Mouse (Mus musculus): ENCODE results near the gene Wdr41. TPM values are rescaled to one million over a fixed set of nuclear protein-coding genes. Genes with fewer than 3 reads are reported as not detected.

The Wdr41 gene
- total RNA-seq (2021), result 10 to 100 TPM; 16.2 to 16.3 TPM
- long read RNA-seq, experiment 1, partial matches to known transcripts, result 0 of 2 reads
- long read RNA-seq, experiment 1, other reads (novel, unspliced or antisense), result 2 of 2 reads
- long read RNA-seq, experiment 2, partial matches to known transcripts, result 0 of 6 reads
- long read RNA-seq, experiment 2, other reads (novel, unspliced or antisense), result 6 of 6 reads

DNA sequence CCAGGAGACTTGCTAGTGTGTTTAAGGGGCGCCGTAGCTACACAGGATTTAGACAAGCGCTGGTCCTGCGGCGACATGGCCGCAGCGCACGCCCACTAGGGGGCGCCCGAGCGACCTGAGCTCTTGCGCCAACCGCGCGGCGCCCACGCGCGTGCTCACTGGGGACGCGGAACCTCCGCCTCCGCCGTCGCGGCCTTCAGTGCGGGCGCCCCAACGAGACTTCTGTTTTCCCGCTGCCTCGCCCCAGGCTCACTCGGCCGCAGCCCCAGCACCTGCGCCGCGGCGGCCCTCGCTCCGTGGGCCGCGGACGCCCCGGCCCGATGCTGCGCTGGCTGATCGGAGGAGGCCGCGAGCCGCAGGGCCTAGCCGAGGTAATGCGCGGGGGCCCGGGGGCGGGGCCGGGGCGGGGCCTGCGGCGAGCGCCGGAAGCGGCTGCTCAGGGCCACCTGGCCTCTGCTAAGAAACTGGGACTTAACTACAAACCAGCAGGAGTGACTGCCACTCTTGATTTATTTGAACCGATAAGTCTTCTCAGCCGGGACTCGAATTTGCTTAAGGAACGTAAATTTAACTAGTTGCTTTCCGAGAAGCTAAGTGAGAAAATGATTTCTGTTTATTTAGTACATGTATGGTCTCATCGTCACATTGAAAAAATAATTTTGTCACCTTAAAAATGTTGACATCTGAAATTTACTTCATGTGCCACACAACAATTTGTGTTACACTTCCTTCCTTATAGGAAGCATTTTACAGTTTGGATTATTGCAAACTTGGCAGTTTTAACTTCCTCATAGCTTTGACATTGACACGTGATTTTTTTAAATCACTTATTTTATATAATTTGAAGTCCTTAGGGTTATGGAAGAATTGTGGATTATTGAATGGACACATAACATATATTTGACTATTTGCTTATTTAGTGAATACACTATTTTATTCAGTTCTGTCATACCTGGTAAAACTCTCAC lies at the start of gene Wdr41:
Gene Wdr41 (plus strand): TSS at position 126 of the 968 bp plus-strand sequence.
- peak; percentile 88 to 92 for DNase-seq (ENCODE audit: low spot score in 2 of 2)

DNA sequence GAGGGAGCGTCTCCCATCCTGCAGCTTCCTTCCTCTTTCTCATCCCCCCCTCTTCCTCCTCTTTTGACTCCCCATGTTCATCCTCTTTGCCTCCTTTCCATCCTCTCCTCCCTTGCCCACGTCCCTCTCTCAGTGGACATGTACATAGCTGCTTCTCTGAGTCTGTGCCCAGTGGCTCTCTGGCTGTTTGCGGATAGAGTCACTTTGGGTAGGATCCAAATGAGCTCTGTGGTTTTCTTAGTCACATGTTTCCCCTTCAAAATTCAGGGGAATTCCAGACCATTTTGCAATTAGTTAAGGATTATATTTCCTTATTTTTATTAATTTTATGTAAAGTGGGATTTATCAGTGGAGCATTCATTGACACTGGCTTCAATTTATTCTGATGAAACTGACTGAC lies 48.1 kb upstream of the Wdr41 start:
- DNase-seq (ENCODE audit: low spot score in 2 of 2), result no peak

DNA sequence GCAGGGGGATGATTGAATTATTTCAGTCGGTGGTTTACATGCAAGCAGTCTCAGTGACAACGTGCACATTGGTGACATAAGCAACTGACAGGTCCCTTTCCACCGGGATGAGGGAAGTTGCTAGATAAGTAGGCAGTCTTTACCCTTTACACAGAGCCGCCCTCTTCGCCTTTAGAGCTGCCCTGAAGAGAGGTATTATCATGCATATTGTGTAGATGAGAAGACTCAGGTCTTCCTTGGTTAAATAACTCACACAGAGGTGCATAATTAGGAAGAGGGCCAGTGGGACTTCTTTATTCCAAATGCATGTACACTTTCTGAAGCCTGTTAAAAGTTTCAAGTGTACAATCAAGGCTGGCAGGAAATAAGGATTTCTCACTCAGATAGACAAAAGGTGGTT lies 37.7 kb upstream of the Wdr41 start:
- DNase-seq (ENCODE audit: low spot score in 2 of 2), result no peak

DNA sequence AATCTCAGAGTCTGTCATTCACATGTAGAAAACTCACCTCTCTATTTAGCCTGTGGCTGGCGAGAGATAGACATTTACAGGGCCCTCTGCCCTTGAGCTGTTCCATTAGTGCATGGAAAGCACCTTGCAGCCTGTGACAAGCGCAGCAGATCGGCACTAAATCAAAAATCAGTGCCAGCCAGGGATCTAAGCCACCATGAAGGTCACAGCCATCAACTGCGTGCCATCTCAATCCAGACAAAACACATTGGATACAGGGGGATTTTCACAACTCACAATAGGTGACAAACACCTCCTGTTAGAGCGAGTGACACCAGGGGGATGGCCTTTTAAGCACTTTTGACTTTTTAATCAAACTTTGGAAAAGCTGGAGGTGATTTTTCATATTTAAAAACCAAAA lies 36.0 kb upstream of the Wdr41 start:
- DNase-seq (ENCODE audit: low spot score in 2 of 2), result no peak

DNA sequence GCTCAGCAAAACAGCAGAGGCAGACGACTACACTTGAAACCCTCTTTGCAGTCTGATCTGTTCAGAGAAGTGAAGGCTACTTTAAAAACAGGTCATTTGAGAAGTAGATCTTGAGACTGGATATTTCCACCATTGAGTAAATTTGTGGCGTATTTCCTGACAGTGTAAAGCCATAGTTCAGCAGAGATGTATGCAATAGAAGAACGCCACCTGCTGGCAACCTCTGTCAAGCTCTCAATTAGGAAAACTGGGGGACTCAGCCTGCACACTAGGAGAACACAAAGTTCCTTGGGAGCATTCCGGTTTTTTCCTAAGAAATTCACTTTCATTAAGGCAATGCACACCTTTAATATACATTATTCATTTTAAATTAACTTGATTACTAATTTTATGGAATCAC lies 34.9 kb upstream of the Wdr41 start:
- peak; percentile 36 to 60 for DNase-seq (ENCODE audit: low spot score in 2 of 2)

DNA sequence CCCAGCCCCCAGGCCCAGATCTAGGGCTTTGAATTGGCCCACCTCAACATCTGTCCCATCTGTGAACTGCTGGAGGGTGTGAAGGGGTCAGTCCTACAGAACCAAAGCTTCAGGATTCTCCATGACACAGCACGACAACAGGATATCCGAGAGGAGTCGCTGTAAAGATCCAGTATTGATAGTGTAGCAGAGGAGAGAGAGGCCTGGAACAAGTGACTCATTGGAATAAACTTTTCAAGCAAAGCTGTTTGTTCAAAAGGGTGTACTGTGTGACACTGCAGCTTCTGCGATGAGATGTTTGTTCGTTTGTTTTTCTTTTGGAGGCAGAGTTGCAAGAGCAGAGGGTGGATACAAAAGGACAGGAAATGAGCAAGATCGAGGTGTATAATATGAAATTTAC lies 20.2 kb upstream of the Wdr41 start:
- no peak for DNase-seq (ENCODE audit: low spot score in 2 of 2)

DNA sequence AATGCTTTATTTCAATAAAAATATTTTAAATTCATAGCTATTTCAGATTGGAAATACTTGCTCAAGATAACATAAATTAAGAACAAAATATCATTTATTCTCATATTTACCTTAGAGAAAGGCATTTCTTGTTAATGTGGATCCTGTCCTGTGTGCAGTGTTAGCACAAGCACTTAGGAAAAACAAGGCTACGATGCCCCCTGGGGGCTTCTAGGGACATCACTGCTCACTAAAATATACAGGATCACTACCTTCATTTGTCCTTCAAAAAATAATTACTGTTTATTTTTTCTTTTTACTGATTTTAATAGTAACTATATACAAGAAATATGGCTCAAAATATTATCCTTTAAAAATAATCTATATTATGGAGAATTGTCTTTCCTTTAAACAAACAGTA lies 18.2 kb upstream of the Wdr41 start:
- DNase-seq (ENCODE audit: low spot score in 2 of 2), result no peak

DNA sequence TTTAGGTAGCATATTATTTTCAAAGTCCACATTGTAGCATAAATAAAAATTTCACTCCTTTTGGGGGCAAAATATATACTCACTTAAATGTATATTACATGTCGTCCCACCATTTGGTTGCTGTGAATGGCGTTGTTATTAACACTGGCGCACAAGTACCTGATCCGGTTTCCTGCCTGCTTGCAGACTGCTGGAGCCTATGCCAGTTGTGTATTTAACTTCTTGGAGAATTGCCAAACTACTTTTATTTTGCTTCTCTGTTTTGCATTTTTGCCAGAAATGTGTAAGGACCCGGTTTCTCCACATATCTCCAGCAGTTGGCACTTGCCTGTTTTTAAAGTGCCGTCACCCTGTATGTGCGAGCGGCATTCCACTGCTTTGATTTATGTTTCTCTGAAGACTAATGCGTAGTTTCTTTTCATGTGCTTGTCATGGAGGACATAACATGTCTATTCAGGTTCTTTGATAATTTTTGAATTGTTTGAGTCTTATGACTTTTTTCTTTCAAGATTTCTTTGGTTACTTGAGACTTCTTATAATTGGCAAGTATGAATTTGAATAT lies 6.1 kb upstream of the Wdr41 start:
- DNase-seq (ENCODE audit: low spot score in 2 of 2), result no peak

DNA sequence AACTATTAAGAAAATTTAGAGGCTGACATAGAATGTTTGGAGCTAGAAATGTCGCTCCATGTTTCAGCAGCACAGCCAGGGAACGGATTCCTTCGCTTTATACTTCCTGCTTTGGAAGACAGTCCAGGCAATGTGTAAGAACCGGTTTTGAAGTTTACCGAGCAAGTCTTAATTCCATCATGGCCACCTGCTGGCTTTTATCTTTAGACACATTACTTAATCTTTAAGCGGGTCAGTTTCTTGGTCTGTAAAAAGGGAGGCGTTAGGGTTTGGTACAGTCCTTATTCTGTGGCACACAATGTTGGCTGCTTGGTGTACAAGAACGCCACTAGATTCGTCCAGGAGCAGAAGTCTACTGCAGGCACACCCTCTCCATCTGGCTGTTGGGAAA lies 321 bp upstream of the Wdr41 start:
- no peak for DNase-seq (ENCODE audit: low spot score in 2 of 2)

DNA sequence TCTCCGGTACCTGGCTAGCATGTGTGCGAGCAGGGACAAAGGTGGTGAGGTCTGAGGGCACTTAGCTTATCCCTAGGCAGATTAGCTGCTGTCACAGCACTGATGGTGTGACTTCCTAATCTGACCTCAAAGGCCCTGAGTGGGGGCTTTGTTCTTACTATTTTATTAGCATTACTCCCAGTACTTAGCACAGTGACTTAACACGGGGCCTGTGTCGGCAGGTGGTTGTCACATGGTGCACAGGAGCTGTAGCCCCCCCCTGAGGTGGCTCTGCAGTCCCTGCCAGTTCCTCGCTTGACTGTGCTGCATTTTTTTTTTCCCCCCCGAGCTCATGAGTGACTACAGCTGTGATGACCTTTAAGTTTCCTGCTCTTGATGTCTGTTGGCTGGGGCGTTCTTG lies 2.9 kb downstream of the Wdr41 start:
- DNase-seq (ENCODE audit: low spot score in 2 of 2), result no peak

DNA sequence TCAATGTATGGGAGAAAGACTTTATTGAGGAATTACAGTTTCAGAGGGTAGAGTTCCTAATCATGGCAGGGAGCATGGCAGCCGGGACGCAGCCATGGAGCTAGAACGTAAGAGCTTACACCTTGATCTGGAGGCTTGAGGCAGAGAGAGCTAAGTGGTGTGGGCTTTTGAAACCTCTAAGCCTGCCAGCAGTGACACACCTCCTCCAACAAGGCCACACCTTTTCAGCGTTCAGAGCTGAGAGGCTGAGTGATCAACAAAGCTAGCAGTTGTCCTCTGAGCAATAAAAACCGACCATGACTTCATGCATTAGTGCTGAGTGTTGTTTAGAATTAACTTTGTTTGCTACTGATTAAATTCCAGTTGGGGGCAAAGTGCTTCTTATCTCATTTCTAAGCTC lies 14.4 kb downstream of the Wdr41 start:
- DNase-seq (ENCODE audit: low spot score in 2 of 2), result no peak

DNA sequence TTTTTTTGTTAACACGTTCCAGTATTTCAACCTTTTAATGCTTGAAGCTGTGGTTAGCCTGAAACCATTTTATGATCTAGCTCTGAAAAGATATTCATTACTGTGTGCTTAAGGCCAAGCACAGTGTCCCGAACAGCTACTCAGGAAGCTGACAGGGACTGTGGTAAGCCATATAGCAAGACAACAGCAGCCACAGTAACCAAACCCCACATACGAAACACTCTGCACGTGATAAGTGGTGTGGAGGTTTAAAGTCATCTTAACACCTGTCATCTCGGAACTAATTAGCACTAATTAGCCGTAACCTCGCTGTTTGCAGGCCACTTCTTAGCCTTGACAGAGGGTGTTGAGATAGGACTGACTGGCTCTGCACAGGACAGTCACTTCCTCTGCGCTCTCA lies 31.1 kb downstream of the Wdr41 start:
- no peak for DNase-seq (ENCODE audit: low spot score in 2 of 2)

DNA sequence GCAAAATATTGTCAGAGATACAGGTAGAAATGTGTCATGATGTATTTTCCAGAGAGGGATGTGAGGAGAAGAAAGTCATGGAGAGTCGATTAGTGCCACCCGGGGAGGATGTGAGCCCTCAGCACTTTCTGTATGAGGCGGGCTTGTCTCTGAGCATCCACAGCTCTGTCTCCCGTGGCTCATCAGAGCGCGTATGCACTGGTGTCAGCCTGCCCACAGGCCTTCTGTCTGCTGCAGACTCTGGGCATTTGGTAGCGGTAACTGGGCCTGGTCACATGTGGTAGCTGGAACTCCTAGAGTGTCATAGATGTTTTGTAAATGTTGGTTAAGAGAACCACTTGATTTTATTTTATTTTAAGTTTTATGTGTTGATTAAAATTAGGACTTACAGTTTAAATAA lies 33.1 kb downstream of the Wdr41 start:
- DNase-seq (ENCODE audit: low spot score in 2 of 2), result no peak

DNA sequence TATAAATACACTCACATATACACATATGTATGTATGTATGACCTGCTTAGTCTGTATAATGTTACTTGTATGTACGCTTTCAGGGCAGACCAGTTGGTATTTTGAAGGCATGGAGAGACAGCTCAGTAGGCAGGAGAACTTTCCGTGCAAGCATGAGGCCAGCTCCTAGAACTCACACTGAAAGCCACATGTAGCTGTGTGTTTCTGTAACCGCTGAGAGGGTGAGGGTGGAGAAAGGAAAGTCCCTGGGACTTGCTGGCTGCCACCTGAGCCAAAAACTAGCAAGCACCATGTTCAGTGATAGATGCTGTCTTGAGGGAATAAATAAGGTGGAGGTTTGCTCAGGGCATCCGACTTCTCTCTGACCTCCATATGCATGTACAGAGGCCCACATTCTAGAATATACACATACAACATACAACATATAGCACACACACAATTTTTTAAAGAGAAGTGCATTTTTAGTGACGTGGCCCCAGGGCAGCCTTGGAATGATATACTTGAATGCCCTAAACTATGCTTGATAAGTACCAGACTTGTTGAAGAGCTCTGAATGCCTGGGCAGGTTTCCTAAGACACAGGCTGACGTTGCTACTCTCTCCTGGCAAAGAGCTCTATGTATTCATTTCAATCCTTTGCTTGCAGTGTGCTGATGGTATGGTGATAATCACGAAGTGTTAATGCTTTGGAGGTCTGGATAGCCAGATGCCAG lies 35.6 kb downstream of the Wdr41 start:
- DNase-seq (ENCODE audit: low spot score in 2 of 2), result no peak

DNA sequence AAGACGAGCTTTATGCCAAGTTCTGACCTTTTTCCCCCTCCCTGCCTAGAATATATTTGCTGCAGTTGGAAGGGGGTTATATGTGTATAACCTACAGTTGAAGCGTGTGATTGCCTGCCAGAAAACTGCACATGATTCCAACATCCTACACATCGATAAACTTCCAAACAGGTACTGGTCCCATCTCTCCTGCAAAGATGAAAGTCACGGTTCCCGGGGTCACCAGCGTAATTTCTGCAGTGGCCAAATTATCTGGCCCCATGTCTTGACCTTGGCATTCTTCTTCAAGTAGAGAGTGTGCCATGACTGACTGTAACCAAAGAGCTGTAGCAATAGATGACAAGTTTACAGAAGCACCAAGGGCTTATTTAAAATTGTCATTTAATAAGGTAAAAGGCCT lies 41.1 kb downstream of the Wdr41 start:
- no peak for DNase-seq (ENCODE audit: low spot score in 2 of 2)

DNA sequence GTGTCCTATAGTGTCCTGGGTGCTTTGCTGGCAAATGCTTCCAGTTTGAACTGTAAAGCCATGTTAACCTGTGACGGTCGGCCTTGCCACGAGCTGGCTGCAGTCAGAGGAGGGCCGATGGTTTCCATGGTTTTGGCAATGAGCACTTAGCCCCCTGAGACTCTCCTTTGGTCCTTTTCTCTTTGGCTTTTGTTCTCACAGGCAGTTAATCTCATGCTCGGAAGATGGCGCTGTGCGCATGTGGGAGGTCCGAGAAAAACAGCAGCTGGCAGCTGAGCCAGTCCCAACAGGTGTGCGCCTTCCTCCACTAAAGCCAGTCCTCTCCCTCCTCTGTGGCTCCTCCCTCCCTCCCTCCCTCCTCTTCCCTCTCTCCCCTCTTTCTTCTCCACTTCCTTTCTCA lies 41.8 kb downstream of the Wdr41 start:
- peak in 1 of 2 experiments; percentile 55 for DNase-seq (ENCODE audit: low spot score in 2 of 2)

DNA sequence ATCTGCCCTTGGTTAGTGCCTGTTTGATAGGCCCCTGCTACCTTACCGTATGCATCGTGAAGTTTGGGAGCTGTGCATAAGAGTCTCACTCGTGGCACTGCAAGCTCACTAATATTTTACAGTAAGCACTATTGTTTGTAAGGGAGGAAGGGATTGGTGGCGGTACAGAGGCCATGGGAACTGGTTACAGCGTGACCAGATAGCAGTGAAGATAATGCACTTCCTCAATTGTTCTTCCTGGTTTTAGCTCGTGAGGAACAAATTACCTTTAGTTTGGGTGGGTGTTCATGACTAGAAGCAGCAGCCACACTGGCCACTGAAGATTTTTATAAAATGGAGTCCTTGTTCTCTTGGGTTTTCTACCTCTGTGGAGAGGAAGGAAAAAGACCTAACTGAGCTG lies 43.2 kb downstream of the Wdr41 start:
- no peak for DNase-seq (ENCODE audit: low spot score in 2 of 2)

DNA sequence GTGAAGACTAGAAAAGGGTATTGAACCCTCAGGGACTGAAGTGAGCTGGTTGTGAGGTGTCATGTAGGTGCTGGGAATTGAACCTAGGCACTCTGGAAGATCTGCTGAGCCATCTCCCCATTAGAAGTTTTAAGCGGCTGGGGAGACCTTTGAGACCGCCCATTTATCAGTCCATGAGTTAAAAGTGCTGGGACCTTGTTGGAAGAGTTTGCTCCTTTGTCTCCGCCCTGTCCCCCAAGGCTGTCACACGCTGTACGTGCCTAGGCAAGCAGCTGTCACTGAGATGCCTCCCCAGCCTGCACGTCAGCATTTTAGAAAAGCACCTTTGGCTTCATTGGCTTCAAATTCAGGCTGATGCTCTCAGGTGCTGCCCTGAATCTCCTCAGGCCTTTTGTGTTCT lies 44.1 kb downstream of the Wdr41 start:
- DNase-seq (ENCODE audit: low spot score in 2 of 2), result no peak

DNA sequence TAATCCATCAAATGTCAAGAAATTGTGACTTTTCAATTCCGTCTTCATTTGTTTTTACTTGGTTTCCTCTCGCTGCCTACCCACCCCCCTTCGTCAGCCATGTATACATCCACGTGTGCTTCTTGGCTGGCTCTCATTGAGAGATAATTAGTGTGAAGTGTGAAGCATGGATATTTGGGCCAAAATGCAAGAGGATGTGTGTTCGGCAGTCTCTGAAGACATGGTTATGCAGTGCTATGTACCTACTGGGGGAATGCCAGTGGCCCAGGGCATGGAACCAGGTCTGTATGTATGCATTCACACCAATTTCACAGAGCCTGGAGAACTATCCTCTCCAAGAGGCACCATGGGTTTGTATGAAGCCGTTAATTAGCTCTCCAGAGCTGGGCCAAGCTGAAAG lies 54.7 kb downstream of the Wdr41 start:
- DNase-seq (ENCODE audit: low spot score in 2 of 2), result no peak

DNA sequence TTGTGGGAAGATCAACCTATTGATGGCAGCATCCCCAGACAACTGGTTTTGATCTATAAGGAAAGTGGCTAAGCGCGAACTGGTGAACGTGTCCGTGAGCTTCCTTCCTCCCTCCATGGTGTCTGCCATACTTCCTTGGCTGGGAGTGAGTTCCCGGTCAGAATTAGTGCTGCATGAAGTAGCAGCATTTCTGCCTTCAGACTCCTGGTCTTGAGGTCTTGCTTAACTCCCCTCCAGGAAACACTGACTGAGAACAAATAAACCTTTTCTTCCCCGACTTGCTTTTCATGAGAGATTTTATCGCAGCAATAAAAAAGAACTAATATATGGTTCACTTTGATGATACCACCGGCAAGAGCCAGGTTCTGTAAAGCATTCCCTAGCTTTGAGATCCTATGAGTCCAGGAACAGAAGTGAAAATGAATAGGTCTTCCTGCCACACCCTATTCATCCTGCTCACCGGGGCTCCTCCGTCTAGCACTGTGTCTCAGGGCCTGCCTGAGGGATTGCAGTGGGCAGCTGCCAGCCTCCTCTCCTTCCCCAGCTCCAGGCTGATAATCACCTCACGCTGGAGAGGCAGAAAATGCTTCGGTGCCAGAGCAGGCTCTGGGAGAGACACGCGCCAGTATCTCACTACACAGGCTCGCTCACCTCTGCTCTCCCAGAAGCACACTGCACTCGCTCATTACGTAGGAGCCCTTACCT lies 56.1 kb downstream of the Wdr41 start:
- DNase-seq (ENCODE audit: low spot score in 2 of 2), result no peak

DNA sequence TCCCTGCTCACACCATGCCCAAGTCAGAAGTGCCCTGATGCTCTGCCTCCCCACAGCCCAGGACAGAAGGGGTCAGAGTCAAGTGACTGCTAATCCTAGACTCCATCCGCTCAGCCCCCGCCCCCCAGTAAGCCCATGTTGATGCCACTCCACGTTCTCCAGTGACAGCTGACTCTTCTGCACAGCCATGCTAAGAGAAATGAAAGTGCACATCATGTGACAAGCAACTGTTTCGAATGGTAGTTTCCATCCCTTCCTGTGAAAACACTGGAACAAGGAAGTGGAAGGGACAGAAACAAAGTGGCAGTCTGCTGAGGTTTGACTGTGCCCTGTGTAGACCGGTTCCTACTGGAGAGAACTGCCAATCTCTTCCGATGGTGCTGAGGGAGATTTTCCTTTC lies 56.8 kb downstream of the Wdr41 start:
- DNase-seq (ENCODE audit: low spot score in 2 of 2), result no peak

Data from gastrocnemius, postnatal 4 days (tissue).